Mouse (Mus musculus): Measurements from ENCODE around the gene Crip2.
A peak's percentile ranks its signal among the peaks of the same experiment; 100 is the strongest.

The Crip2 gene

GRCm38 (mm10) chr12:113139908-113140615 is at the start of gene Crip2:
TSS of gene Crip2 (plus strand) at chr12:113140236.
- peak; percentile 82 to 87 for DNase-seq (ENCODE audit: low read depth in 2 of 2, low spot score in 2 of 2)

DNA sequence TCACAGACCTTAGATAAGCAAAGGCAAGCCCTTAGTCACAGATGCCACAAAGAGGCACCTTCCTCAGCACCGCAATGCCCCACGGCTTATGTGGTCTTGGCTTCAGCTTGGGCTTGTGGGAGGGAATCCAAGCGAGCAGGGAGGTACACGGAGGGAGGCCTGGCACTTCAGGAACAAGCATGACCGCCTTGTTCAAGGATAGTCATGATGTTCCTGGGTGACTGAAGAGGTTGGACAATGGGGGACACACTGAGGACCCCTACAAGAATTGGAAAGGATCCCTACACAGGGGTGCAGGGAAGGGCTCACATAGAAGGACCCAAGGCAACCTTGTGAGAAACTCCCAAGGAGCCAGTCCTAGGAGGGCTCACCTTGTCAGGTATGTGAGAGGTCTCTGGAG is 43.0 kb upstream of the Crip2 start:
- DNase-seq (ENCODE audit: low read depth in 2 of 2, low spot score in 2 of 2) = no peak

DNA sequence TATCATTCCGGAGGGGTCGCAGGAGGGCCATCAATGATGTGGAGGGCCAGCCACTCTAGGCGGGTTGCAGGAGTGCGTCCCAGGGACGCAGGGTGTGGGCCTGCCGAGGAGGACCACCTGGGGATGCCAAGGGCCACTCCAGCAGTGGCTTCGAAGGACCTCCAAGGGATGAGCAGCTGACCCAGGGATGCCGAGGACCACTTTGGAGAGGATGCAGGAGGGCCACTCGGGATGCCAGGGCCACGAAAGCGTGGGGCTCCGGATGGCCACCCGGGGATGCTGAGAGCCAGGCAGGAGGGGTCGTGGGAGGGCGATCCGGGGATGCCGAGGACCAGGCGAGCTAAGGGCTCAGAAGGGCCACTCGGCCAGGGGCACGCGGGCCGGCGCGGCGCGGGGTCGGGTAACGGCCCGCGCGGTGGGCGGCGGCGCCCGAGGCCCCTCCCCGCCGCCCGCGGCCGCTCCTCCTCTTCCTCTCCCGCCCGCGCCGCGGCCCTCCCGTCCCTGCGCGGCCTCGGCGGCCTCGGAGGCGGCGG is 42.2 kb upstream of the Crip2 start, which contains the start of gene Mta1:
Mta1 (plus strand) TSS at position 530 of the 533 bp plus-strand sequence.
- no peak for DNase-seq (ENCODE audit: low read depth in 2 of 2, low spot score in 2 of 2)

DNA sequence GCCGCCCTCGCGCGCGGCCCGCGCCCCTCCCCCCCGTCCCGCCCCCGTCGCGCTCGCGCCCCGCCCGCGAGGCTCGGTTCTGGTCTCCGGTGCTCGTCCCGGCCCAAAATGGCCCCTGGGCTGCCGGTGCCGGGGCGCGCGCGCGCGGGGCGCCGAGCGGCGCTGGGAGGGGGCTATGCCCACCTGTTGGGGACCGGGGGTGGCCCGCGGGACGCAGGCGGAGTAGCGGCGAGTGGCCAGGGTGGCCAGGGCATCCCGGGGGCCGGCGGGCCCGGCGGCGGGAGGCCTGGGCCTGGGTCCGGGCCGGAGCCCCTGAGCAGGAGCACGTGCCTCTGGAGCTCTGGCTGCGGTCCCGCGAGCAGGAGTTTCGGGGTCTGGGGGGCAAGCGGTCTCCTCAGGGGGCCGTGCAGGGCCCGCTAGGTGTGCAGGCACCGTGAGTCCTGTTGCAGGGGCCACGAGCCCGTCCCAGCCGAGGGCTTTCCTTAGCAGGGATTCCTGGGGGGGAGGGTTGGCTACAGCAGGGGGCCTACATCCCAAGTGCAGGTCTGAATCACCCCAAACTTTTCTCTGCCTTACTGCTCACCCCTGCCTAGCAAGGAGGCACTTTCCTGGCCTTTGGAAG is 41.4 kb upstream of the Crip2 start:
- no peak for DNase-seq (ENCODE audit: low read depth in 2 of 2, low spot score in 2 of 2)

GRCm38 (mm10) chr12:113099470-113100237 is 40.4 kb upstream of the Crip2 start:
- no peak for DNase-seq (ENCODE audit: low read depth in 2 of 2, low spot score in 2 of 2)

DNA sequence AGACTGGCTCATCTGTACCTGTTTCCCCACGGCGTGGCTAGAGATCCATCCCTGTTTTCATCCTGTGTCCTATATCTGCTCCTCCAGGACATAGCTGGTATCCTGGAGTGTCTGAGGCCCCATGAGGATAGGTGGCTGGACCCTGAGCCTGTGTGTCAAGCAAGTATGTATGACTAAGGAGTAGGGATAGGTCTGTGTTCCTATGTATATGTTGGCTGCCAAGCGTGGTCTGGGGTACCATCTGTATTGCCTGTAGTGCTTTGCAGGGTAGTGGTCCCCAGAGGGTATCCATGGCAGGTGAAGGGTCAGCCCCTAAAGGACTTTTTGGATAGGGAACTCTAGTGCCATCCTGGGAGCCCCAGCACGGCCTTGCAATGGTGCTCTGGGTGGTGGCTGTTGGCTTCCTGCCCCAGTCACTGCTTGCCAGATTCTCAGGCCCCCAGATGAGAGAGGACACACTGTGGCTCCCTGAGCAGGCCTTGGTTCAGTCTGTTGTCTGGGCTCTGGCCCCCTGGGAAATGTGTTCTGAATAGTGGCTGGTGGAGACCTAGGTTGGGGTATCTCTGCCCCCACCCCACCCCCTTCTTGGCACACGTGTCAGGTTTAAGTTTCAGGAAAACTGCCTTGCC is 39.5 kb upstream of the Crip2 start:
- no peak for DNase-seq (ENCODE audit: low read depth in 2 of 2, low spot score in 2 of 2)

DNA sequence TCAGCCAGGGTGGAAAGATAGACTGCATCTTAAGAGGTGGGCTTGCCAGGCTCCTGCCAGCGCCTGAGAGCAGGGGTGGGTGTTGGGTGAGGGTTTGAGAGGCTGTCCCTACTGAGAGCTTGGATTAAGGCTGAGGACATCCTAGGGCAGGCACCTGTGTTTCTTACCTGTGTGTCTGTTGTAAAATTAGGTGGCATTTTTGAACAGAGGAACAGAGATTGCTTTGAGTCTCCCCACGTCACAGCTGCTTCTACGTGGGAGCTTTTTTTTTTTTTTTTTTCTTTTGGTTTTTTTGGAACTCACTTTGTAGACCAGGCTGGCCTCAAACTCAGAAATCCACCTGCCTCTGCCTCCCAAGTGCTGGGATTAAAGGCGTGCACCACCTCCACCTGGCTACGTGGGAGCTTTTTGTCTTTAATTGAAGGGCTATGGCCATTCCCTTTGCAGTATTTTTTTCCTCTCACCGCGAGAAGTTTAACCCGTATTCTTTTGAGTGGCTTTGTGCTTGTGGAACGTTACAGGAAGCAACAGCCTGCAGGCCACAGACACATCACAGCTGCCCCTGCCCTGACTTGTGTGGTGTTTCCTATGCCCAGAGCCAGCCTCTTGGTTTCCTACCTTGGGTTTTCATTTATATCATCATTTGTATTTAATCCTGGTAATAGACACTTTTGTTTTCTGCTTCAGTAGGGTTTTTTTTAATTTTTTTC is 38.6 kb upstream of the Crip2 start:
- DNase-seq (ENCODE audit: low read depth in 2 of 2, low spot score in 2 of 2) = no peak

DNA sequence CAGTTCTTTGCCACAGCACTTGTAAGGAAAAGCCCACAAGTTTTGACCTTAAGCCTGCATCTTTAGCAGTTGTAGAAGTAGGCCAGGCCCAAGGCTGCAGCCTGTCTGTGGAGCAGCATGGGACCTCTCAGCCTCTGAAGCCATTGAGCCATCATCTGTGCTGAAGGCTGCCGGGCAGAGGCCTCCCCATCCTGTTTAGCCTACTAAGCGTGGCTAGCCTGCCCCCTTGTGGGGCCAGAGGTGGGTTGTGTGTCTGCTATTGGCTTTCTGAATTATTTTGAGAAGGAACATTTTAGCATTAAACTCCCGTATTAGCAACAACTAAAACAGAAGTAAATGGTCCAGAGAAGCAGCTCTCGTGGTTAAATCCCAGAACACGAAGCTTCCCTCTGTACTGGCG is 37.6 kb upstream of the Crip2 start:
- peak; percentile 66 to 72 for DNase-seq (ENCODE audit: low read depth in 2 of 2, low spot score in 2 of 2)

DNA sequence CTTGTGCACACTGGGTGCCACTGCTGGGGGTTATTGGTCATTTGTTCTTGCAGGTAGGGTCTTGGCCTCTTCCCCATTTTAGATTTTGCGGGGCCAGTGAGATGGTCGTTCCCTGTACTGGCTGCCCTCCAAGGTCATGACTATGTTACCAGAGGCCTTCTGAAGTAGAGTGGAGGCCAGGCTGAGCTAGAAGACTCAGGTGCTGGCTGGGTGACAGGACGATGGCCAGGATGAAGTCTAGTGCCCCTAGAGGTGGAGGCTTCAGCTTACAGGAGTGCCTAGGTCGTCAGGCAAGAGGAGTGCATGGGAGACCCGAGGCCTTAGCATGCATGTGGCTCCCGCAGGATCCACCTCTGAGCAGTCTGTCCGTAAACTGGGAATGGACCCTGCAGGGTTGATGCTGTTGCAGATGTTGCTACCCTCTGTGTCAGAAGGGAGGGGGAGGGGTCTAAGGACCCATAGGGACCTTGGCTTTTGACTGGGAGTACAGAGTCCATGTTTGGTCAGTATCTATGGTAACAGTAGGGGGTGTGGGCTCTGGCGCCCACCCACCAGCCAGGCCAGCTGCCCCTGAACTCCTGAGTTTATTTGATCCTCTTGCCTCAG is 36.1 kb upstream of the Crip2 start:
- no peak for DNase-seq (ENCODE audit: low read depth in 2 of 2, low spot score in 2 of 2)

GRCm38 (mm10) chr12:113106386-113106785 is 33.6 kb upstream of the Crip2 start:
- DNase-seq (ENCODE audit: low read depth in 2 of 2, low spot score in 2 of 2) = no peak

DNA sequence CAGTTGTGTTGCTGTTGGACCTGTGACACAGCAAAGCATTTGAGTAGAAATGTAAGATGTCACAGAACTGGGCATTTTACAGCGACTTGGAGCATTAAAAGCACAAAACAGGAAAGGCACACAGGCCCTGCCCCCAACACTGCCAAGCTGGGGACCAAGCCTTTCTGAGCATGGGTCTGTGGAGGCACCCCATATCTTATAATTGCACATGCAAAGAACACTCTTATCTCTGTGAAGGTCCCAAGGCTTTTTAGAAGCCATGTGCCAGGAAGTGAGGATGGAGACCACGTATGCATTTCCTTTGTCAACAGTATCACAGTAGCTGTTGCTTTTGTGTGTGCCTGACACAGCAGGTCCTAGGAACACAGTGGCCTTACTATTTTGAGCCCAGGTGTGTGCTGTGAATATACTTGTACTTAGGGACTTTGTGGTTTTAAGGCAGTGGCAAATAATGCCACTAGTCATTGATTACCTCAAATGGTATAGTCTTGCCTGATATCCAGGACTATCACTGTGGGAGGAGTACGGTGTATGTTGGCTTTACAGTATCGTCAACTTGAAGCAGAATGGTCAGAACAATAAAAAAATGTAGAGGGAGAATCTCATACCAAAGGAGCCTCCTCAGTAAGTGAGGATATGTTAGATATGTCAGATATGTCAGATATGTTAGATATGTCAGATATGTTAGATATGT is 32.5 kb upstream of the Crip2 start:
- DNase-seq (ENCODE audit: low read depth in 2 of 2, low spot score in 2 of 2) = no peak

- DNase-seq (ENCODE audit: low read depth in 2 of 2, low spot score in 2 of 2) = no peak
Measured at GRCm38 (mm10) chr12:113108528-113109283, 31.3 kb upstream of the Crip2 start.

GRCm38 (mm10) chr12:113109801-113110200 is 30.2 kb upstream of the Crip2 start:
- no peak for DNase-seq (ENCODE audit: low read depth in 2 of 2, low spot score in 2 of 2)

GRCm38 (mm10) chr12:113114141-113114540 is 25.9 kb upstream of the Crip2 start:
- no peak for DNase-seq (ENCODE audit: low read depth in 2 of 2, low spot score in 2 of 2)

DNA sequence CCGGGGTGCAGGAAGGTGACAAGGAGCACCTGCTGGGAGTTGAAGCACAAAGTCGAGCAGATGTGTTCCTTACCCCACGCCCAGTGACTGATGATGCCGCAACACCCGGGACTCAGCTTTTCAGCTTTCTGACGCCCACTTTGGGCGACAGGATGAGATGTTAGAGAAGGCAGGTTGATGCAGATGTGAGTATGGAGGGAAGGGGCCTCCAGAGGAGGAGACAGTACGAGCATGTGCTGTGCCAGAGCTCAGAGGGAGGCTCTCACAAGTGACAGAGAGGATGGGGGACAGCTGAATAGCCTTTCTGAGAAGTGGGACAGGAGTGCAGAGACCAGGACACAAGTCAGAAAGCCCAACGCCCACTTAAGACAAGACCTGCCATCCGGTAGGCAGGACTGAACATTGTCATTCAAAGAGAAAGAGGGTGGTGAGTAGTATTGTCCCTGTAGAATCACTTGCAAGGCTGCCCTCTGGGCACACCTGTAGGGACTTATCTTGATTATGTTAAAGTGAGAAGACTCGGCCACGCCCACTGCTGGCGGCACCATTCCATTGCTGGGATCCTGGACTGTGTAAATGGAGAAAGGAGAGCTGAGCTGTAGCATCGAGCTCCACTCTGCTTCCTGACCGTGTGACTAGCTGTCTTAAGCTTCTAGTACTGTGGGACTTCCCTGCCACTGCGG is 25.0 kb upstream of the Crip2 start:
- DNase-seq (ENCODE audit: low read depth in 2 of 2, low spot score in 2 of 2) = no peak

DNA sequence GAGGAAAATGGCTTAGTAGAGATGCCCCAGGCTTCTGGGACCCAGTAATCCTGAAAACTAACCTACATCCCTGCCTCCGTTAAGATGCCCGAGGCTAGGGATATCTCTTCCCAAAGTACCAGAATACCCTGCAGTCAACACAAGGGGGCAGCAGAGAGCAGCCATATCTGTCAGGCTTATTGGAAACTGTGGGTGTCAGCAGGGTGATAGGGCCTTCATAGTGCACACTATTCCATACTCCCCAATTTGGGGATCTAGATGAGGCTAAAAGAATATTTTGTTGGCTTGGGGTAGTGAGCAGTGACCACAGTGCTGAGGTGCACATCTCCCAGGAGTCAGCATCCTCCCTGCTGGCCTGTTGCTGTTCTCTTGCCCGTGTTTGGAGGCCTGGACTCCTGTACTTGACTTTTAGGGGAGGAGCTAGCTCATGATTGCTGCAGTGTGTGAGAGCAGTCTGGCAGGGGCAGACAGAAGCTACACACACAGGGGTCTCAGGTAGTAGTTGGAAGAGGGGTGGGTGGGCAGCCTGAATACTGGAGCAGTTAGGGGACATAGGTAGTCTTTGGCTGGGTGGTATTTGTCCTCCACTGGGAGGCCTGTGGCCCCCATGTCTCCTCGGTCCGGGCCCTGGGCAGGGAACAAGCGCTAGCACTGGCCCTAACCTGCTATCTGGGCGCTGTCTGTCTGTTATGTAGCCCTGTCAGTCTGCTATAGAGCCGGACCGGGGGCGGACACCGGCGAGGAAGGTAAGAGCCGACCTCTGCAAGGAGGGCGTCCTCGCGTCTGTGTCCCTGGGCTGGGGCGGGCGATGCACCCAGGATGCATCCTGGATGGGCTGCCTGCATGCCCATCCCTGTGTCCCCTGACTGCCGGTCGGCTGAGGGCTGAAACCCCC is 20.3 kb upstream of the Crip2 start:
- DNase-seq (ENCODE audit: low read depth in 2 of 2, low spot score in 2 of 2) = peak; percentile 64 to 72

DNA sequence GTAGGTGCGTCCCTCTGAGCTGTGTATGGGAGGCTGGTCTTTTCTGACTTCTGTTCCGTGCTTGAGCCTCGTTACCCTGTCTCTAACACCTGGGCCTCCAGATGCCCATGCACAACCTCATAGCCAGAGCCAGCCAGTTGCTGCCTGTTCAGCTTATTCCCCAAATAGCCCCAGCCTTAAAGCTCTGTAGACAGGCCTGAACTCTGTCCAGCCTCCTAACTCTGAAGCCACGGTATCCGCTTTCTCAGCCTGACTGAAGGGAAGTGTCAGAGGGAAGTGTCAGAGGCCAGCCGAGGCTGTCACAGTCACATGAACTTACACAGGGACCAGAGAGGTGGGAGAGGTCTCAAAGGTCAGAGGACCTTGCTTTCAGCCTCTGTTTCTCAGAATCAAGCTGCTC is 15.3 kb upstream of the Crip2 start:
- no peak for DNase-seq (ENCODE audit: low read depth in 2 of 2, low spot score in 2 of 2)
